Comparison of ENCODE assay signal across 18 mouse cellular contexts in genomic region chr12:71743345-71743744, GRCm38 (mm10).
A peak's percentile ranks its signal among the peaks of the same experiment; 100 is the strongest.
DNase-seq lines count a peak whose midpoint lies in the region; ATAC-seq and TF ChIP-seq lines count a peak whose summit lies in the region.
"Had no signal": no experiment of that assay in that cellular context is flagged by ENCODE, and none has a peak within 500 bp of the region (broad histone marks: within the 10 kb centered on the region; RNA-seq: fewer than 3 reads in every experiment).

No protein-coding gene starts in this region.

- TF ChIP-seq CTCF in layer of hippocampus, adult 2 months (conservative IDR thresholded peaks at IDR 0.05) = peak; percentile 26

- H3K36me3 ChIP-seq in forebrain, embryonic 15.5 days = no peaks in the 10 kb centered on the region
- no peaks in the 10 kb centered on the region for H3K36me3 ChIP-seq in forebrain, embryonic 11.5 days (ENCODE audit: control insufficient read depth, insufficient read depth, low read length)
- H3K36me3 ChIP-seq in forebrain, embryonic 16.5 days (ENCODE audit: control insufficient read depth, insufficient read depth) = no peaks in the 10 kb centered on the region
- H3K36me3 ChIP-seq: embryonic facial prominence, embryonic 12.5 days; heart, embryonic 13.5 days had no signal

- ATAC-seq in forebrain, embryonic 15.5 days (replicated peaks) = peak; percentile 57
- ATAC-seq in forebrain, embryonic 11.5 days (replicated peaks; ENCODE audit: low FRiP score) = no peak
- ATAC-seq in forebrain, embryonic 16.5 days = peak; percentile 62
- ATAC-seq: activated CD4-positive, CD25-positive, alpha-beta regulatory T cell, adult 4 months; hindbrain, embryonic 16.5 days; Patski had no signal

- H3K4me3 ChIP-seq in forebrain, embryonic 15.5 days = no peak overlapping the region
- H3K4me3 ChIP-seq in forebrain, embryonic 11.5 days (ENCODE audit: low read depth, low read length) = no peak overlapping the region
- no peak overlapping the region for H3K4me3 ChIP-seq in layer of hippocampus, adult 2 months
- no peak overlapping the region for H3K4me3 ChIP-seq in forebrain, embryonic 16.5 days (replicated peaks; ENCODE audit: low read length)
- H3K4me3 ChIP-seq: embryonic facial prominence, embryonic 12.5 days; heart, embryonic 13.5 days had no signal

- H3K9me3 ChIP-seq in forebrain, embryonic 15.5 days = no peaks in the 10 kb centered on the region
- no peaks in the 10 kb centered on the region for H3K9me3 ChIP-seq in forebrain, embryonic 11.5 days (ENCODE audit: control insufficient read depth, low read length)
- no peaks in the 10 kb centered on the region for H3K9me3 ChIP-seq in forebrain, embryonic 16.5 days (ENCODE audit: control insufficient read depth, low read length)
- H3K9me3 ChIP-seq: embryonic facial prominence, embryonic 12.5 days; heart, embryonic 13.5 days had no signal

- H3K9ac ChIP-seq in forebrain, embryonic 15.5 days (replicated peaks) = no peak overlapping the region
- no peak overlapping the region for H3K9ac ChIP-seq in forebrain, embryonic 11.5 days (ENCODE audit: low read length)
- no peak overlapping the region for H3K9ac ChIP-seq in forebrain, embryonic 16.5 days (replicated peaks; ENCODE audit: low read depth, low read length)
- H3K9ac ChIP-seq: embryonic facial prominence, embryonic 12.5 days; heart, embryonic 13.5 days had no signal

- H3K27me3 ChIP-seq in forebrain, embryonic 15.5 days = no peaks in the 10 kb centered on the region
- no peaks in the 10 kb centered on the region for H3K27me3 ChIP-seq in forebrain, embryonic 11.5 days (ENCODE audit: control insufficient read depth, insufficient read depth, low read length)
- H3K27me3 ChIP-seq in forebrain, embryonic 16.5 days (replicated peaks; ENCODE audit: control insufficient read depth, insufficient read depth, low read length) = no peaks in the 10 kb centered on the region
- H3K27me3 ChIP-seq: CH12.LX; embryonic facial prominence, embryonic 12.5 days; heart, embryonic 13.5 days had no signal

- DNase-seq in forebrain, embryonic 11.5 days (ENCODE audit: low spot score) = no peak
- no peak for DNase-seq in layer of hippocampus, adult 2 months (ENCODE audit: low spot score in 2 of 2)
- no peak for DNase-seq in layer of hippocampus, adult 9-10 months (ENCODE audit: low spot score)
- no peak for DNase-seq in retina, postnatal 1 day
- DNase-seq: adrenal gland, postnatal 14 days; cerebellum, adult 2 months; cerebellum, postnatal 10 days; gastrocnemius, postnatal 14 days; heart, postnatal 36 days; kidney, adult 11 months had no signal

- no peak overlapping the region for H3K4me2 ChIP-seq in forebrain, embryonic 15.5 days (replicated peaks)
- H3K4me2 ChIP-seq in forebrain, embryonic 11.5 days (ENCODE audit: low read depth, low read length, severe bottlenecking) = no peak overlapping the region
- H3K4me2 ChIP-seq in forebrain, embryonic 16.5 days (ENCODE audit: low read length) = no peak overlapping the region
- H3K4me2 ChIP-seq: embryonic facial prominence, embryonic 12.5 days; heart, embryonic 13.5 days had no signal

- H3K4me1 ChIP-seq in forebrain, embryonic 15.5 days = peaks cover 18% of the 10 kb centered on the region
- H3K4me1 ChIP-seq in forebrain, embryonic 11.5 days (replicated peaks; ENCODE audit: control insufficient read depth, insufficient read depth, low read length) = no peaks in the 10 kb centered on the region
- H3K4me1 ChIP-seq in forebrain, embryonic 16.5 days (replicated peaks; ENCODE audit: control insufficient read depth, insufficient read depth, low read length) = peaks cover 23% of the 10 kb centered on the region

- 57% methylated on average over 2 of the region's 2 CpGs for WGBS in forebrain, embryonic 15.5 days
- 79% methylated on average over 2 of the region's 2 CpGs for WGBS in forebrain, embryonic 11.5 days
- WGBS in forebrain, embryonic 16.5 days = 57% methylated on average over 2 of the region's 2 CpGs

- peak overlapping the region; percentile 58 for H3K27ac ChIP-seq in forebrain, embryonic 15.5 days (replicated peaks)
- no peak overlapping the region for H3K27ac ChIP-seq in forebrain, embryonic 11.5 days (ENCODE audit: low read depth, low read length)
- no peak overlapping the region for H3K27ac ChIP-seq in layer of hippocampus, adult 2 months
- peak overlapping the region; percentile 50; the same call in 1 of the 2 replicates for H3K27ac ChIP-seq in forebrain, embryonic 16.5 days (ENCODE audit: low read length)
- H3K27ac ChIP-seq: embryonic facial prominence, embryonic 12.5 days; heart, embryonic 13.5 days had no signal

Comparison
In these comparisons a context has a peak if more than half of its experiments do, and no peak if none do; other contexts are left out.
1. H3K27ac ChIP-seq: peak in forebrain, embryonic 15.5 days (single experiment) and forebrain, embryonic 16.5 days (single experiment); none in forebrain, embryonic 11.5 days (single experiment) and layer of hippocampus, adult 2 months (single experiment).